Mouse (Mus musculus) forebrain, embryonic 16.5 days (tissue): ENCODE results near the gene AL731706.1. TPM values are rescaled to one million over a fixed set of nuclear protein-coding genes. Genes with fewer than 3 reads are reported as not detected.

Experiments
- ATAC-seq: fragments of 200-750 bp; cut with Nextera tagmentation; 2 replicates; pipeline ENCODE4 v1.8.0; 2017; ENCODE audit warnings: mild to moderate bottlenecking, moderate library complexity
- H3K27ac ChIP-seq: fragments of 300-500 bp; sonication (generic); 2 replicates; pipeline ENCODE4 v1.5.1; 2014; ENCODE audit warnings: low read length, control low read depth
- H3K27me3 ChIP-seq: fragments of 300-500 bp; sonication (generic); replicated peaks from 2 replicates; pipeline ENCODE4 v1.6.1; 2014; ENCODE audit warnings: low read length; ENCODE audit not compliant: control insufficient read depth, insufficient read depth
- H3K36me3 ChIP-seq: fragments of 300-500 bp; sonication (generic); 2 replicates; pipeline ENCODE4 v1.6.1; 2014; ENCODE audit not compliant: control insufficient read depth, insufficient read depth
- H3K4me1 ChIP-seq: fragments of 300-500 bp; sonication (generic); replicated peaks from 2 replicates; pipeline ENCODE4 v1.6.1; 2014; ENCODE audit warnings: low read length; ENCODE audit not compliant: control insufficient read depth, insufficient read depth
- H3K4me2 ChIP-seq: fragments of 300-500 bp; sonication (generic); 2 replicates; pipeline ENCODE4 v1.6.1; 2014; ENCODE audit warnings: mild to moderate bottlenecking, low read length, control low read depth
- H3K4me3 ChIP-seq: fragments of 300-500 bp; sonication (generic); replicated peaks from 2 replicates; pipeline ENCODE4 v1.5.1; 2014; ENCODE audit warnings: mild to moderate bottlenecking, low read length, control low read depth
- H3K9ac ChIP-seq: fragments of 300-500 bp; sonication (generic); replicated peaks from 2 replicates; pipeline ENCODE4 v1.6.1; 2014; ENCODE audit warnings: low read depth, low read length, control low read depth
- H3K9me3 ChIP-seq: fragments of 300-500 bp; sonication (generic); 2 replicates; pipeline ENCODE4 v1.6.1; 2016; ENCODE audit warnings: low read length; ENCODE audit not compliant: control insufficient read depth
- WGBS: fragments of 180-500 bp; shearing (Covaris S2); extraction: QIAGEN DNeasy Blood & Tissue Kit; methylation state at CpG from one replicate; pipeline ENCODE4 v1.1.7; 2014; 5-methylcytosine and 5-hydroxymethylcytosine counted together
- polyA plus RNA-seq: library from polyadenylated mRNA; unstranded; fragments of >200 nt; fragmentation: Nextera tagmentation; extraction: Ambion mirVana; gene quantifications from 2 replicates; pipeline ENCODE4 v1.2.1, GENCODE M21; 2015

Gene AL731706.1
- polyA plus RNA-seq, 1 experiment from 2014 or later, result 23.3 TPM

- H3K36me3 ChIP-seq, result no peaks in the 10 kb centered on the region
- H3K4me1 ChIP-seq, result peaks cover 9% of the 10 kb centered on the region
- ATAC-seq, result peak; percentile 28; the same call in 1 of the 2 replicates
- H3K4me3 ChIP-seq, result no peak overlapping the region
- no peaks in the 10 kb centered on the region for H3K27me3 ChIP-seq
- WGBS, result 7% methylated on average over 5 of the region's 5 CpGs
- H3K9me3 ChIP-seq, result no peaks in the 10 kb centered on the region
- no peak overlapping the region for H3K4me2 ChIP-seq
- H3K9ac ChIP-seq, result no peak overlapping the region
- H3K27ac ChIP-seq, result no peak overlapping the region
These were observed 36.4 kb downstream of the AL731706.1 start for GRCm38 (mm10) chr2:136854543-136855388.

GRCm38 (mm10) chr2:136850366-136850765 lies 40.8 kb downstream of the AL731706.1 start:
- H3K4me3 ChIP-seq, result no peak overlapping the region
- no peaks in the 10 kb centered on the region for H3K27me3 ChIP-seq
- no peaks in the 10 kb centered on the region for H3K36me3 ChIP-seq
- no peak overlapping the region for H3K9ac ChIP-seq
- H3K4me1 ChIP-seq, result peaks cover 9% of the 10 kb centered on the region
- H3K9me3 ChIP-seq, result no peaks in the 10 kb centered on the region
- 75% methylated on average over 3 of the region's 3 CpGs for WGBS
- ATAC-seq, result no peak
- no peak overlapping the region for H3K27ac ChIP-seq
- H3K4me2 ChIP-seq, result no peak overlapping the region

- Histone ChIP-seq H3K9ac (no peak overlapping the region), H3K4me3 (no peak overlapping the region), H3K27ac (no peak overlapping the region), H3K4me1 (no peaks in the 10 kb centered on the region), H3K27me3 (no peaks in the 10 kb centered on the region), H3K4me2 (no peak overlapping the region), H3K9me3 (no peaks in the 10 kb centered on the region), H3K36me3 (no peaks in the 10 kb centered on the region)
- 36% methylated on average over 1 of the region's 1 CpGs for WGBS
- no peak for ATAC-seq
These were observed 53.2 kb downstream of the AL731706.1 start for GRCm38 (mm10) chr2:136837994-136838393.

GRCm38 (mm10) chr2:136835882-136836281 lies 55.3 kb downstream of the AL731706.1 start:
- H3K27ac ChIP-seq, result no peak overlapping the region
- no peaks in the 10 kb centered on the region for H3K4me1 ChIP-seq
- H3K9ac ChIP-seq, result no peak overlapping the region
- 77% methylated on average over 3 of the region's 3 CpGs for WGBS
- no peak overlapping the region for H3K4me2 ChIP-seq
- no peak overlapping the region for H3K4me3 ChIP-seq
- no peak for ATAC-seq
- no peaks in the 10 kb centered on the region for H3K27me3 ChIP-seq
- H3K36me3 ChIP-seq, result no peaks in the 10 kb centered on the region
- no peaks in the 10 kb centered on the region for H3K9me3 ChIP-seq

- H3K27ac ChIP-seq, result no peak overlapping the region
- ATAC-seq, result no peak
These were observed 56.5 kb downstream of the AL731706.1 start for GRCm38 (mm10) chr2:136834715-136835075.

GRCm38 (mm10) chr2:136833976-136834714 lies 57.0 kb downstream of the AL731706.1 start:
- ATAC-seq, result no peak
- no peaks in the 10 kb centered on the region for H3K27me3 ChIP-seq
- H3K27ac ChIP-seq, result no peak overlapping the region
- no peak overlapping the region for H3K4me3 ChIP-seq
- H3K4me2 ChIP-seq, result no peak overlapping the region
- no peak overlapping the region for H3K9ac ChIP-seq
- no peaks in the 10 kb centered on the region for H3K36me3 ChIP-seq
- 79% methylated on average over 3 of the region's 3 CpGs for WGBS
- H3K9me3 ChIP-seq, result no peaks in the 10 kb centered on the region
- H3K4me1 ChIP-seq, result no peaks in the 10 kb centered on the region

More at GRCm38 (mm10) chr2:136834715-136835075, 56.5 kb downstream of the AL731706.1 start:
- Histone ChIP-seq H3K9ac (no peak overlapping the region), H3K27me3 (no peaks in the 10 kb centered on the region), H3K4me2 (no peak overlapping the region), H3K4me3 (no peak overlapping the region), H3K36me3 (no peaks in the 10 kb centered on the region), H3K9me3 (no peaks in the 10 kb centered on the region), H3K4me1 (no peaks in the 10 kb centered on the region)
- 97% methylated on average over 1 of the region's 1 CpGs for WGBS

- no peak for ATAC-seq
These were observed 58.3 kb downstream of the AL731706.1 start for GRCm38 (mm10) chr2:136832936-136833335.

More at GRCm38 (mm10) chr2:136832936-136833335, 58.3 kb downstream of the AL731706.1 start:
- H3K4me1 ChIP-seq, result no peaks in the 10 kb centered on the region
- H3K4me2 ChIP-seq, result no peak overlapping the region
- H3K27ac ChIP-seq, result no peak overlapping the region
- H3K9me3 ChIP-seq, result no peaks in the 10 kb centered on the region
- H3K9ac ChIP-seq, result no peak overlapping the region
- no peaks in the 10 kb centered on the region for H3K36me3 ChIP-seq
- no peak overlapping the region for H3K4me3 ChIP-seq
- 82% methylated on average over 3 of the region's 3 CpGs for WGBS
- no peaks in the 10 kb centered on the region for H3K27me3 ChIP-seq

Other genes starting within 250 kb of the AL731706.1 start
- 134 and 169 TPM in 2 replicates for gene Snap25, start 177.9 kb downstream of the AL731706.1 start, polyA plus RNA-seq
- 21.2 and 24.6 TPM in 2 replicates for gene AL731706.2, start 5.7 kb downstream of the AL731706.1 start, polyA plus RNA-seq
- 12.4 and 12.6 TPM in 2 replicates for gene Slx4ip, start 171 bp downstream of the AL731706.1 start, polyA plus RNA-seq
- 13.3 and 16.9 TPM in 2 replicates for gene Mkks, start within 50 bp of the AL731706.1 start, polyA plus RNA-seq
- gene Jag1, start 225.3 kb upstream of the AL731706.1 start, polyA plus RNA-seq, result 8.9 and 12.4 TPM in 2 replicates